Mouse (Mus musculus) naive thymus-derived CD4-positive, alpha-beta T cell, adult 5 months (primary cell): Measurements from ENCODE around the gene Arhgef18. TPM values are rescaled to one million over a fixed set of nuclear protein-coding genes. Genes with fewer than 3 reads are reported as not detected.

Experiments used
- polyA plus RNA-seq: library from polyadenylated mRNA; unstranded; fragments of 100-300 nt; shearing (Covaris generic); gene quantifications from one replicate; pipeline ENCODE4 v1.2.1, GENCODE M21; 2017

Arhgef18 gene
- 127 TPM for polyA plus RNA-seq

DNA sequence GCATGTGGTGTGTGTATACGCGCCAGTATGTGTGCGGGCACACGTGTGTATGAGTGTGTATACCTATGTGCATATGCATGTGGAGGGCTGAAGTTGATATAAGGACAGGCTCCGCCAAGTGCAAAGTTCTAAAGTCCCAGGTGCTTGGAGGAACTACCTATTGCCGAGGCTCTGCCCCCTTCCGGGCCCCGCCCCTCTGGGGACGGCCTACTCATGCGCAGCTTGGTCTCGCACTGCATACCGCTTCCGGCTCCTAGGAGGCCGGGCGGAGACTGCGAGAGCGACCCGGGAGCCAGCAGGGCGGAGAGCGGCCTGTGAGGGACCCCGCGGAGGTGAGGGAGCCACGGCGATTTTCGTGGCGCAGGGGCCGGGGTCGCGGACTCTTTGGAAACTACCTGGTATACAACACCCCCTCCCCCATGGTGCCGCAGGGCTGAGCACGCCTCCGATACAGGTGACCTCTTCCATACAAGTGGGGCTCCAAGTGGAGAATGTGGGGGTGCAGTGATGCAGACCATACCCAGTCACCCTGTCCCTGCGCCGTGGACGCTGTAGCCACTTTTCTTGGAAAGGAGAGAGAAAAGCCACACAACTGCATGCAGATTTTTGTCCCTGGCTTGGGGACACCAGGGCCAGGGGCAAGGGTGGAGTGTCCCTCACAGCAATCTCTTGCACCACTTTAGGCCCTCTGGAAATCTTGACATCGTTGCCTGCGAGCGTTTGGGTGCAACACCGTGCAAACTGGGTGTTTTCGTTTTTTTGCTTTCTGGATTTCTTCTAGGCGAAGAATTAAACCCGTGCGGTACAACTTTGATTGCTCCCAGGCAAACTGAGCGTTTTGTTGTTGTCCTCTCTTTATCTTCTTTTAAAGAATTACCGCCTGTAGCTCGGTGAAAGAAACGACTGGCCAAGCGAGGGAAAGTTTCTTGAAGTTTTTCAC, at the start of gene Arhgef18:
Gene Arhgef18 (plus strand): TSS at position 236 of the 940 bp plus-strand sequence.

DNA sequence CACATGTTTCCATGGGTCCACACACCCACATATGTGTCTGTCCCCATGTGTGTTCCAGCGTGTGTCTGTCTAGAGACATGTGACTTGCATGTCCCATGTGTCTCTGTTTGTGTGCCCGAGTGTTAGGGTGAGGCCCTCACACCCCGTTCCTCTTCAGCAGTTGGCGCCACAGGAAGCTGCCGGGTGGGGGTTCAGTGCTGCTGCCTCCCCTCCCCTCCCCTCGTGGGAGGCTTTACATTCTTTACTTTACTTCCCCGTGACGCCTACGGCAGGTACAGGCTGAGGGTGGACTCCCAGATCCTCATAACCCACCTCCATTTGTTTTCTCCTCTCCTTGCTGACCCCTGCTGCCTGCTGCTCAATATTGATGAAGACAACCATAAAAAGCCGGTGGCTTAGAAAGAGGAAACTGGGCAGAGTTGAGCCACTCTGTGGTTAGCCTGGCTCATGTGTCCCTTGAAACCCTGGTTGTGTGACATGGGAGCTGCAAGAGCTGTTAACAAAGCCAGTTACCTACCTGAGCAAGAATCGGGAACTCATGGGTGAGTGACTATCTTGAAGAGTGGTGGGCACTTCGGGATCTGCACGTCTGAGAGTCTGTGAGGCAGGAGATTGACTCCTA, 39.5 kb upstream of the Arhgef18 start, which contains the start of gene A430078G23Rik:
Gene A430078G23Rik (plus strand): TSS at position 227 of the 622 bp plus-strand sequence.

DNA sequence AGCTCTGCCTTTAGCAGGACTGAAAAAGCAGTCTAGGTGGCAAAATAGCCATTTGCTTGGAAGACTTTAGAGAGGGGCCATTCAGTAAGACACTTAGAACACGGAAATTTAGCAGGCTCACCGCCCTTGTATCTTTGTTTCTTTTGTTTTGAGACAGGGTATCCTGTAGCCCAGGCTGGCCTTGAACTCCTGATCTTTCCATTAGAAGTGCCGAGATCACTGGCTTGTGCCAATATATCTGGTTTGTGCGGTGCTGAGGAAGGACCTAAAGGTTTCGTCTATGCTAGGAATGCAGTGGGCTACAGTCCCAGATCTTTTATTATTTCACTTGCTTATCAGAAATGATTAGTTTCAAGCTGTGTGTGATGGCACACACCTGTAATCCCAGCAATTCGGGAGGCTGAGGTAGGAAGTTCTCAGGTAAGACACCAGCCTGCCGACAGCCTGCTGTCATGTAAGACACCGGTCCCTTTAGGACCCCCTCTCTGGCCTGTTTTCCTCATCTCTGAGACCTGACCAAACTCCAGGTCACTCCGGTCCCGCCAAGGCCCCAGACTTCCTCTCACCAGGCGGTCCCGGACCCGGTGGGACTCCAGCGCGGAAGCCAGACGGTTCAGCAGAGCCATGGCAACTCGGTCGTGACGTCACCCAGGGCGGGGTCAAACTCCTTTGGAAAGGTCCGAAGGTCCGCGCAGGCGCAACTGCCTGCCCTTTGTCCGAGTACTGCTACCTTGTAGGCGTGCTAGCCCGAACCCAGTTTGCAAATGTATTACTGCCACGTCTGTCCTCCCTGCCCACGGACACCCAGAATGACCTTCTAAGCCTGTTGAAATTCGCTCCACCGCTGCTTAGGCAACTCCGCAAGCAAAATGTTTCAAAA, 74.4 kb downstream of the Arhgef18 start, which contains the start of gene Pex11g:
Gene Pex11g (minus strand): TSS at position 675 of the 880 bp plus-strand sequence.

DNA sequence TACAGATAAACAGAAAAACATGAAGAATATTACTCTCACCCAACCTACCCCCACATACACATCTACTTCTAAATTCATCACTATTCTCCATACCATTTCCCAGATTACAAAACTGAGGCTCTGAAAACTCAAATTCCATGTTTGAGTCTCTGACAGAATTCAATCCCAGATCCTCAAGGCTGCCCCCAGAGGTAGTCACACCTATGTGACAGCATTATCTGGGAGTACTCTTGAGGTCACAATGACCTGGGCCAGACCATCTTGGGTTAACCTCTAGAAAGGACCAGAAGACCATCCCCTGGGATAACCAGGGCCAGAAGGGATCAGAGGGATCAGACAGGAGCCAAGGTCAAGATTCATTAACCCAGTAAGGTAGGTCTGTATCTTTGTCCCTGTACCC, 77.8 kb downstream of the Arhgef18 start, which contains the start of gene Tex45:
Gene Tex45 (plus strand): TSS at position 301 of the 400 bp plus-strand sequence.

DNA sequence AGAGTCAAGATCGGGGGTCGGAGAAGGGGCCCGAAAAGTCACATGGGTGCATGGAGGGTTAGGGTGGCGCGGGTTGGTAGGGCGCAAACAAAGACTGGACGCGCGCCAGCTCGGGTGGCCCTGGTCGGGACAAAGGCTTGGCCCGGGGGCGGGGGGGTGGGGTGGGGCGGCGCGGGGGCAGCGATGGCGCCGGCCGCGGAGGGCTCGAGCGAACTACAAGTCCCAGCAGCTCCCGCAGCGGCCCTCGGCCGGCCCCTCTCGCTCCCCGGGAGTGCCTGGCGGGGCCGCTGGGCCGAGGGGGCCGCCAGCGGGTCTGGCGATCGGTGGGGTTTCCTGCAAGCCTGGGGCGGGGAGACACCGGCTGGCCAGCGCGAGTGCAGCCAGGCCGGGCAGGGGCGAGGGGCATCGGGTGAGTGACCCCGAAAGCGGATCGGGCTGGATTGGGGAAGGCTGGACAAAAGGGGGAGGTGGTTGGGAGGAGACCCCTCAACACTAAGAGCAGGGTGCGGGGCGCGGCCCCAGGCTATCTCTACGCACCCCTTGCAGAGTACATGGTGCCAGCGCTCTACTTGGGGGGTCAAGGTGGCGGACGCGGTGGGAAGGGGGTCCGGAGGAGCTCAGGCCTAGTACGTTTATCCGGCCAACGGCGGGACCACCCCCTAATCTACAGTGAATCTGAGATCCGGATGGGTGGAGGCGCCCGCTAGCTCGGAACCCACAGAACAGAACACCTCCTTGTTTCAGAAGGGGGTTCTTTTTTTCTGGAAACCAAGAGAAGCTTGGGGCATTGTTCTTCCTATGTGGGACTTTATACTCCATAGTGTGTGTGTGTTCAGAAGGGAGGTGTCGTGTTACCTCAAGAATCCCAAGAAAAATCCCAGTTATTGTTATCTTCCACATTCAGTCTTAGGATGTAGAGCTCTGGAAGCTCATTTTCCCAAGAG, 100.4 kb downstream of the Arhgef18 start, which contains the start of gene Zfp358:
Gene Zfp358 (plus strand): TSS at position 238 of the 944 bp plus-strand sequence.

DNA sequence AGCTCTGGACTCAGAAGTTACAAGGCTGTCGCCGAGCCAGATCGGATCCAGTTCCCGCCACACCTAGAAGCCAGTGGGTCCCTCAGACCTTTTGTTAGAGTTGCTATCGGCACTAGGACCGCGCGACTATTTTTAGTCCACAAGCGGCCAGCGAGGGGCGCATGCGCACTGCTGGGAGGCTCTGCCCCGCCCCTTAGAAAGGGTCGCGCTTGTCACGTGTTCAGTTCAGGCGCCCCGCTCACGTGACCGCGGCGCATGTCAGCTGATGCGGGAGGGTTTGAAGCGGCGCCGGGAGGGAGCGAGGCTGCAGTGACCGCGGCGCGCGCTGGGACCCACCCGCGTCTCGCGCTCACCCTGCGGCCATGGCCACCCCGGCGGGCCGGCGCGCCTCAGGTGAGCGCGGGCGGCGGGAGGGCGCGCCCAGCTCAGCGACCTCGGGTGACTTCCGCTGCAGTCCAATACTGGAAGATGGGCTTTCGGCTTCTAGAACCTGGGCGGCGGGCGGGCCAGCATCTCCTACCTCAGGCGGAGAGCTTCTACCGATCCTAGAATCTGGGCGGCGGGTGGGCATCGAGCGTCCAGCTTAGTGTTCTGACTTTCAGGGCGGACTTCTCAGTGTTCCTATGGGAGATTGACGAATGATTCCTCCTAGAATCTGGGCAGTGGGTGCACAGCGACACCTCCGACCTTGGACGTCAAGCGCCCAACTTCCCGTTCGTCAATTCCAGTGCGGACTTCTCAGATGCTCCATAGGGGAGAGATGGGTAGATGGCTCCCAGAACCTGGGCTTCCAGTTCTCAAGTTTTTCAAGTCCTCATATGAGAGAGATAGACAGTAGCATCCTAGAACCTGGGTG, 107.7 kb downstream of the Arhgef18 start, which contains the start of gene Mcoln1:
Gene Mcoln1 (plus strand): TSS at position 223 of the 856 bp plus-strand sequence.

Other genes starting within 250 kb of the Arhgef18 start
- gene Insr, start 113.4 kb upstream of the Arhgef18 start, polyA plus RNA-seq = 44.0 TPM
- 167 TPM for gene A430078G23Rik, start 39.6 kb upstream of the Arhgef18 start, polyA plus RNA-seq
- 2.6 TPM for gene Pex11g, start 74.7 kb downstream of the Arhgef18 start, polyA plus RNA-seq
- not detected for gene Tex45, start 77.9 kb downstream of the Arhgef18 start, polyA plus RNA-seq
- gene Zfp358, start 100.1 kb downstream of the Arhgef18 start, polyA plus RNA-seq = 3.8 TPM
- gene Mcoln1, start 107.5 kb downstream of the Arhgef18 start, polyA plus RNA-seq = 131 TPM
- 27.4 TPM for gene Pnpla6, start 122.4 kb downstream of the Arhgef18 start, polyA plus RNA-seq
- not detected for gene C330021F23Rik, start 175.0 kb downstream of the Arhgef18 start, polyA plus RNA-seq
- gene Camsap3, start 194.3 kb downstream of the Arhgef18 start, polyA plus RNA-seq = not detected
- gene Xab2, start 228.3 kb downstream of the Arhgef18 start, polyA plus RNA-seq = 121 TPM
- 67.6 TPM for gene Pet100, start 228.5 kb downstream of the Arhgef18 start, polyA plus RNA-seq
- gene Pcp2, start 232.5 kb downstream of the Arhgef18 start, polyA plus RNA-seq = not detected
- 200 TPM for gene Stxbp2, start 237.9 kb downstream of the Arhgef18 start, polyA plus RNA-seq